Mouse (Mus musculus): ENCODE results near the gene Txndc5. TPM values are rescaled to one million over a fixed set of nuclear protein-coding genes. Genes with fewer than 3 reads are reported as not detected.

Gene Txndc5
- total and polyA plus RNA-seq, 3 experiments: 120 to 145 (median 131) TPM

- Histone ChIP-seq H3K27ac (ENCODE audit: insufficient read depth, low read depth) (no peak overlapping the region), H3K9me3 (replicated peaks; ENCODE audit: low read length) (no peaks in the 10 kb centered on the region), H3K79me2 (replicated peaks; ENCODE audit: control insufficient read depth, extremely low read depth, insufficient read depth, poor library complexity, severe bottlenecking) (no peaks in the 10 kb centered on the region), H3K4me2 (ENCODE audit: insufficient read depth, low read depth, poor library complexity, severe bottlenecking) (no peak overlapping the region), H3K27me3 (replicated peaks) (no peaks in the 10 kb centered on the region), H3K9ac (ENCODE audit: insufficient read depth, low read depth) (no peak overlapping the region), H3K36me3 (replicated peaks in 1 of 2; ENCODE audit: control insufficient read depth in 1 of 2, insufficient read depth in 1 of 2, low read length in 1 of 2) (peaks cover 68 to 80% of the 10 kb centered on the region in 2 experiments), H3K4me1 (ENCODE audit: control insufficient read depth in 1 of 2, insufficient read depth in 2 of 2) (peaks cover 17 to 86% of the 10 kb centered on the region in 2 experiments), H3K4me3 (replicated peaks in 1 of 3; ENCODE audit: low read depth in 2 of 3, low read length in 2 of 3, poor library complexity in 1 of 3) (no peak overlapping the region)
- in situ Hi-C loops (cut with MboI; ENCODE audit: low pct_ligation_motif_present, low pct_unique_long_range_greater_than_20kb, low sequenced_read_pairs) (no loop called here), dilution Hi-C loops (cut with MboI; ENCODE audit: extremely low pct_ligation_motif_present, extremely low pct_unique_long_range_greater_than_20kb, low sequenced_read_pairs) (no loop called here)
- DNase-seq (ENCODE audit: extremely low read depth): peak; percentile 51
- TF ChIP-seq SMC3 (IDR thresholded peaks at IDR 0.05; ENCODE audit: low read depth, low read length) (peak; percentile 38), CTCF (conservative IDR thresholded peaks at IDR 0.05 in 1 of 2, IDR thresholded peaks at IDR 0.05 in 1 of 2; ENCODE audit: low read depth in 2 of 2, low read length in 2 of 2) (peak in 1 of 2 experiments; percentile 54; a peak in 3 of 4 replicates), SIN3A (IDR thresholded peaks at IDR 0.05; ENCODE audit: low read length) (no peak), RAD21 (IDR thresholded peaks at IDR 0.05; ENCODE audit: low read depth, low read length) (peak; percentile 34)
Observed at GRCm38 (mm10) chr13:38506320-38506719, 22.3 kb downstream of the Txndc5 start.

DNA sequence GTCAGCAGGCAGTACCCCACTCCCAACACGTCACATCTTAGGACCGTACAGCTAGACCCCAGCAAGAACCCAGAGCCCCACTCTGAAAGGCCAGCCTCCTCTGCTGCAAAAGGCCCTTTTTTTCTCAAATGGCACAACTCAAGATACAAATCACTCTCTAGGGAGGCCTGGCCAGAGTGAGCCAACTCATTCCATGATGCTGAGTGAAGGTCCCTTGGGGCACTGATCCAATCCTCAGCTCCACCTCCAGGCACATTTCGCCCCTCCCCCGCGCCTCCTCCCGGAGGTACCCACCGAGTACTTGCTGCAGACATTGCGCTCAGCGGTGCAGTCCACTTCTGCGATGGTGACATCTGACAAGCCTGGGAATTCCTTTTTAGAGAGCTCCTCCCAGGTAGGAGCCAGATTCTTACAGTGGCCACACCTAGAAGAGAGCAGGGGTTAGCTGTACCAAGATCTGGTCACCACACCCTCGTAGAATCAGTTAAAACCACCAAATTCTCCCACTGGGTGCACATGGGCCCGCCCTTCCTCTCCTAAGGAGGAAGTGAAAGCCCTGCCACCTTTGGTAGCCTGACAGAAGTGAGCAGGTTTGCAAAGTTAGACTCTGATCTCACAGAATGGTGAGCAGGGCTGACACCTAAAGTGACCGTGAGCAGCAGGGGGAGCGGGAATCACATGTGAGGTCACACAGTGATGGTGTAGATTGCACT, 25.3 kb downstream of the Txndc5 start:
- Histone ChIP-seq H3K4me3 (replicated peaks in 1 of 3; ENCODE audit: low read depth in 2 of 3, low read length in 2 of 3, poor library complexity in 1 of 3) (peak overlapping the region; percentile 32 to 44 (median 44)), H3K4me2 (ENCODE audit: insufficient read depth, low read depth, poor library complexity, severe bottlenecking) (peak overlapping the region; percentile 77), H3K9me3 (replicated peaks; ENCODE audit: low read length) (no peaks in the 10 kb centered on the region), H3K79me2 (replicated peaks; ENCODE audit: control insufficient read depth, extremely low read depth, insufficient read depth, poor library complexity, severe bottlenecking) (no peaks in the 10 kb centered on the region), H3K27me3 (replicated peaks) (no peaks in the 10 kb centered on the region), H3K9ac (ENCODE audit: insufficient read depth, low read depth) (peak overlapping the region; percentile 20), H3K4me1 (ENCODE audit: control insufficient read depth in 1 of 2, insufficient read depth in 2 of 2) (peaks cover 17 to 70% of the 10 kb centered on the region in 2 experiments), H3K27ac (ENCODE audit: insufficient read depth, low read depth) (peak overlapping the region; percentile 98), H3K36me3 (replicated peaks in 1 of 2; ENCODE audit: control insufficient read depth in 1 of 2, insufficient read depth in 1 of 2, low read length in 1 of 2) (peaks cover 66 to 82% of the 10 kb centered on the region in 2 experiments)
- DNase-seq (ENCODE audit: extremely low read depth): peak; percentile 97
- in situ Hi-C loops (cut with MboI; ENCODE audit: low pct_ligation_motif_present, low pct_unique_long_range_greater_than_20kb, low sequenced_read_pairs) (no loop called here), dilution Hi-C loops (cut with MboI; ENCODE audit: extremely low pct_ligation_motif_present, extremely low pct_unique_long_range_greater_than_20kb, low sequenced_read_pairs) (no loop called here)
- TF ChIP-seq RCOR1 (conservative IDR thresholded peaks at IDR 0.05; ENCODE audit: low read depth, low read length) (peak; percentile 69; the same call in 1 of the 2 replicates), NRF1 (IDR thresholded peaks at IDR 0.05; ENCODE audit: low read depth, low read length) (no peak), EP300 (IDR thresholded peaks at IDR 0.05; ENCODE audit: low read length) (peak; percentile 88), MEF2A (IDR thresholded peaks at IDR 0.05; ENCODE audit: borderline replicate concordance, low read depth, low read length) (peak; percentile 97), MAZ (IDR thresholded peaks at IDR 0.05; ENCODE audit: low read depth, low read length) (peak; percentile 91), ZC3H11A (IDR thresholded peaks at IDR 0.05; ENCODE audit: low read depth, low read length) (no peak), SIN3A (IDR thresholded peaks at IDR 0.05; ENCODE audit: low read length) (peak; percentile 91), SMC3 (IDR thresholded peaks at IDR 0.05; ENCODE audit: low read depth, low read length) (peak; percentile 53), BHLHE40 (IDR thresholded peaks at IDR 0.05; ENCODE audit: low read depth, low read length) (peak; percentile 95), KAT2A (IDR thresholded peaks at IDR 0.05; ENCODE audit: insufficient replicate concordance, low read length) (peak; percentile 64; the same call in 1 of the 2 replicates), NELFE (IDR thresholded peaks at IDR 0.05; ENCODE audit: low read depth, low read length) (no peak; the same call in 1 of the 2 replicates), ZKSCAN1 (IDR thresholded peaks at IDR 0.05; ENCODE audit: borderline replicate concordance, low read depth, low read length) (no peak), USF2 (conservative IDR thresholded peaks at IDR 0.05; ENCODE audit: low read depth, low read length) (no peak), MAFK (IDR thresholded peaks at IDR 0.05; ENCODE audit: insufficient replicate concordance, low read length) (peak; percentile 57; the same call in 1 of the 2 replicates), E2F4 (IDR thresholded peaks at IDR 0.05; ENCODE audit: insufficient replicate concordance, low read depth, low read length) (peak; percentile 5; the same call in 1 of the 2 replicates), UBTF (IDR thresholded peaks at IDR 0.05; ENCODE audit: low read depth, low read length) (no peak), MAX (IDR thresholded peaks at IDR 0.05; ENCODE audit: low read length) (peak; percentile 89), ZNF384 (IDR thresholded peaks at IDR 0.05; ENCODE audit: low read depth, low read length) (peak; percentile 84), RAD21 (IDR thresholded peaks at IDR 0.05; ENCODE audit: low read depth, low read length) (peak; percentile 29), IRF4 (IDR thresholded peaks at IDR 0.05; ENCODE audit: low read depth, low read length) (peak; percentile 94), GABPA (IDR thresholded peaks at IDR 0.05; ENCODE audit: insufficient replicate concordance, low read depth, low read length) (no peak), POLR2A (IDR thresholded peaks at IDR 0.05; ENCODE audit: low read depth, low read length) (no peak; the same call in 1 of the 2 replicates), ELF1 (IDR thresholded peaks at IDR 0.05; ENCODE audit: low read depth, low read length) (peak; percentile 73), JUND (conservative IDR thresholded peaks at IDR 0.05; ENCODE audit: low read depth, low read length) (no peak; the same call in 1 of the 2 replicates), ZMIZ1 (IDR thresholded peaks at IDR 0.05; ENCODE audit: low read depth, low read length) (peak; percentile 72; the same call in 1 of the 2 replicates), CTCF (conservative IDR thresholded peaks at IDR 0.05 in 1 of 2, IDR thresholded peaks at IDR 0.05 in 1 of 2; ENCODE audit: low read depth in 2 of 2, low read length in 2 of 2) (peak in 1 of 2 experiments; percentile 43; a peak in 2 of 4 replicates), MXI1 (IDR thresholded peaks at IDR 0.05; ENCODE audit: low read depth, low read length) (peak; percentile 87), HCFC1 (IDR thresholded peaks at IDR 0.05; ENCODE audit: low read depth, low read length) (peak; percentile 51; the same call in 1 of the 2 replicates), CHD2 (IDR thresholded peaks at IDR 0.05; ENCODE audit: low read length) (peak; percentile 69), TBP (conservative IDR thresholded peaks at IDR 0.05; ENCODE audit: low read depth, low read length) (no peak; the same call in 1 of the 2 replicates)

Data from CH12.LX (cell line).